Mouse (Mus musculus) splenic B cell, adult 2 months (primary cell): ENCODE measurements around the gene Pigu.

ENCODE experiments used
- DNase-seq: peaks from one replicate; pipeline ENCODE4 v3.0.0-alpha.2; 2011; ENCODE audit warnings: low read depth, low spot score
- H3K27me3 ChIP-seq: 2 replicates; pipeline ENCODE4 v1.6.1; 2012; ENCODE audit warnings: mild to moderate bottlenecking, low read length, moderate library complexity, mixed read lengths; ENCODE audit not compliant: control insufficient read depth, poor library complexity, insufficient read depth, severe bottlenecking
- H3K36me3 ChIP-seq: 2 replicates; pipeline ENCODE4 v1.6.1; 2012; ENCODE audit warnings: mild to moderate bottlenecking, low read length, moderate library complexity, mixed read lengths; ENCODE audit not compliant: control insufficient read depth, poor library complexity, insufficient read depth, severe bottlenecking

The Pigu gene

GRCm38 (mm10) chr2:155249588-155249987 lies 107.6 kb downstream of the Pigu start:
- Histone ChIP-seq H3K36me3 (peaks cover 17% of the 10 kb centered on the region), H3K27me3 (no peaks in the 10 kb centered on the region)
- DNase-seq: no peak

GRCm38 (mm10) chr2:155248718-155249117 lies 108.5 kb downstream of the Pigu start:
- Histone ChIP-seq H3K27me3 (no peaks in the 10 kb centered on the region), H3K36me3 (peaks cover 18% of the 10 kb centered on the region)
- peak; percentile 10 for DNase-seq

GRCm38 (mm10) chr2:155248206-155248605 lies 109.0 kb downstream of the Pigu start:
- Histone ChIP-seq H3K36me3 (peaks cover 18% of the 10 kb centered on the region), H3K27me3 (no peaks in the 10 kb centered on the region)
- no peak for DNase-seq

GRCm38 (mm10) chr2:155246231-155246630 lies 111.0 kb downstream of the Pigu start:
- DNase-seq: no peak
- Histone ChIP-seq H3K27me3 (no peaks in the 10 kb centered on the region), H3K36me3 (peaks cover 18% of the 10 kb centered on the region)

- DNase-seq: no peak
- peaks cover 3% of the 10 kb centered on the region for H3K36me3 ChIP-seq
- H3K27me3 ChIP-seq: no peaks in the 10 kb centered on the region
These were observed 114.9 kb downstream of the Pigu start for GRCm38 (mm10) chr2:155242296-155242855.

DNA sequence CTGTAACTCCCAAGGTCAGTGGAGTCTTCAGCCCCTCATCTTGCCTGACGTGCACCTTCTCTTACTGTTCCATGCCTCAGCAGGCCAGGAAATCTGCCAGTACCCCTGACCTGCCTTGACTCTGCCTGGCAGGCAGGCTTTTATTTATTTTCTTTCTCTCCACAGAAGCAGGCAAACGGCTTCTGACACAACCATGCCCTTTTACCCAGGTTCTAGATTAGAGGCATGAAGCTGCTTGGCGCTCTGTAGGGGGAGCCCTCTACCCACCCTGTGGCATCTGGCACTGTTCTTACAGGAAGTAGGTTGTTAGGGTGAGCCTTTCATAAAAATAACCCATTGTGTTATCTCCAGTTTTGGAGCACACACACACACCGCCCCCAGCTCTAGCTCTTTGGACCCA lies 116.3 kb downstream of the Pigu start:
- Histone ChIP-seq H3K36me3 (peaks cover 3% of the 10 kb centered on the region), H3K27me3 (no peaks in the 10 kb centered on the region)
- DNase-seq: peak; percentile 75

DNA sequence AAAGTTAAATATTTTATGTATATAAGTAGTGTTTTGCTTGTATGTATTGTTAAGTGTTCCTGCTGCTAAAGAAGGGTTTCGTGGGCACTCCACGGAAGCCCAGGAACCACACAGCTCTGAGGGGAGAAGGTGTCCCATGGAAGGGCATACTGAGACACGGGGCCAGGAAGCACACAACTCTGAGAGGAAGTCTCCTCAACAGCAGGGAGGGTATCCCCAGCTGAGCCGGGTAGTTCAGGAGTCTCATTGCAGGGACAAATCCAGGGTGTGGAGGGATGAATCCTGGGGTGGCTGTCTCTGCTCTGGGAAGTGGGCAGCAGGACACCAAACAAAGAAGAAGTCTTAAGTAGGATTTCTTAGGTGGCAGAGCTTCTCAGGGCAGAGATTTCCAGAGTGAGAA lies 120.0 kb downstream of the Pigu start:
- DNase-seq: peak; percentile 8
- H3K27me3 ChIP-seq: no peaks in the 10 kb centered on the region
- H3K36me3 ChIP-seq: no peaks in the 10 kb centered on the region; the same call in 1 of the 2 replicates

DNA sequence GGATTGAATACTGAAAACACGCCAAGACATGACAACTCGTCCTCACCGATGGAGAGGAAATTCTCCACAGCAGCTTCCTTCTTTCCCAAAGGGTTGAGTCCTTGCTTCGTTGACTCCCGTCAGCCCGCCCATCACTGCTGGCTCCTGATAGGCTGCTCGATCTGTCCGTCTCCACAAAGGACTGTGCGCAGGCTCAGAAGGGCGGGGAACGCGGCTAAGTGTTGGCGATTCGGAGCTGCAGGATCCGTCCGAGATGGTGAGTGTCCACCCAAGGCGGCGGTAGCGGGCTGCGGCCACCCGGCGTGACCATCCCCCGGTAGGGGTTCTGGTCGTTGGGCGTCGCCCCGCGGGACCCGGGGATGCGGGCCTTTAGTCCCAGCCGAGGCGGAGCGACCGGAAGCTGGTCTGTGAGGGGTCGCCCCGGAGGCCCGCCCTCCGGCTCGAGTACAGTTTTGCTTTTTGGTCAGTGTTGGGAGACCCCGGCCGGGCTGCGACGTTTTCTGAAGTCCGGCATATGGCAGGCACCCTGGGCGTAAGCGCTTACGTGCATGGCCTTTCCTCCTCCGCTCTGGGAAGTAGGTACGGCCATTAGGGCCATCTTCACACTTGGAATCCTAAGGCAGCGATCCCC lies 120.8 kb downstream of the Pigu start, which contains the start of gene Dynlrb1:
TSS of gene Dynlrb1 (plus strand) at position 172 of the 631 bp plus-strand sequence.
- Histone ChIP-seq H3K27me3 (no peaks in the 10 kb centered on the region), H3K36me3 (no peaks in the 10 kb centered on the region; the same call in 1 of the 2 replicates)
- DNase-seq: peak; percentile 95

DNA sequence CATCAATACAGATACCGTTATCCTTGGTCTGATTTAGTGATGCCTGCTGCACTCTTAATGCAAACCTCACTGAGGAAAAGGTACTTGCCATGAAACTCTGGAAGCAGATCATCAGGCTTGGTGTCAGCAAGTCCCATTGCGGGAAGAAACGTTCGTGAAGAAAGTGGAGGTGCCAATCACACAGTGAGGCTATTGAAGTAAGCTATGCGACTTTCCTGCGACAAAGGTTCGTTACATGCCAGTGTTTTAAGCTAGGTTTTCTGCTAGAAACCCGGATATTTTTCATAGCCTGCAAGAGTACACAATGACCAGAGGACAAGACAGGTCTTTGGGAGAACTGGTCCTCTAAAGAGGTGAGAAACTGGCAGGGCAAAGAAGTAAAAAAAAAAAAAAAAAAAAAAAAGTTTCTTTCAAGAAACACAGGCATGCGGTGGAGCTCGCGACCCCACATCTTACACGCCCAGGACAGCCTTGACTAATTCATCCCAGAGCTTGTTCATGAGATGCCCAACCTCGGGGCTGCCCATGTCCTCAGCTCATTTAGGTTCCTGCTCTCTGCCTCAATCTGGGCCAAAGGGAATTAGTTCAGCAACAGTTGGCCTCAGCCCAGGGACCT lies 121.4 kb downstream of the Pigu start:
- H3K27me3 ChIP-seq: no peaks in the 10 kb centered on the region
- peak; percentile 11 for DNase-seq

More for the DNA sequence above, 121.4 kb downstream of the Pigu start:
- H3K36me3 ChIP-seq: no peaks in the 10 kb centered on the region; the same call in 1 of the 2 replicates
